Mouse (Mus musculus) embryonic fibroblast, embryonic 13.5 days (primary cell): Measurements from ENCODE around the gene Nfkb1.

Source experiments
- CTCF ChIP-seq: IDR thresholded peaks from 2 replicates; pipeline ENCODE4 v1.5.1; 2011; ENCODE audit warnings: mild to moderate bottlenecking, control low read depth, low read length, moderate library complexity, borderline replicate concordance; ENCODE audit not compliant: insufficient read depth
- POLR2A ChIP-seq: IDR thresholded peaks from 2 replicates; pipeline ENCODE4 v1.6.1; 2011; ENCODE audit warnings: low read depth, mild to moderate bottlenecking, control low read depth, low read length, moderate library complexity

DNA sequence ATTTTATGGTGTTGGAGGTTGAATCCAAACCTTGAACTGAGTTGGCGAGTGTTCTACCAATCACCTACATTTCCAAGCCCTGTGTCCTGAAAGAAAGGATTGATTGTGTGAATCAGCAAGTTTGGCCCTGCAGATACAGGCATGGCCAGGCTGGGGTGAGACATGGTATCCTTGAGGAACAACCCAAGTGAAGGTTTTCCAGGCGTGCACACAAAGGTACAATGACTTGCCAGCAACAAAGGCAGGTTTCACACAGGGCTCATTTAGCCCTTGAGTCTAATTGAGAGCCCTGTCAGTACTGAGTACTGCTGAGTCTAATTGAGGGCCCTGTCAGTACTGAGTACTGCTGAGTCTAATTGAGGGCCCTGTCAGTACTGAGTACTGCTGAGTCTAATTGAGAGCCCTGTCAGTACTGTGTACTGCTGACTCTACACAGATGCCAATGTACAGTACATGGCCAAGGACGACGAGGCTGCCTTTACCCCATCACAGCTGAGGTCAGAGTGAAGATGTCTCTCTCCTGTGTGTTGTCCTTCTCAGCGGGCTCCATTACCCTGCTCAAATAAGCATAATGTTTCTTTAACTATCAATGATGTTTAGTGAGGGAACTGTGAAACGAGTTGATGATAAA is 11.0 kb downstream of the Nfkb1 start:
- TF ChIP-seq CTCF = no peak
- TF ChIP-seq POLR2A = no peak
